Mouse (Mus musculus): ENCODE data around the gene Cd83.

Gene Cd83

DNA sequence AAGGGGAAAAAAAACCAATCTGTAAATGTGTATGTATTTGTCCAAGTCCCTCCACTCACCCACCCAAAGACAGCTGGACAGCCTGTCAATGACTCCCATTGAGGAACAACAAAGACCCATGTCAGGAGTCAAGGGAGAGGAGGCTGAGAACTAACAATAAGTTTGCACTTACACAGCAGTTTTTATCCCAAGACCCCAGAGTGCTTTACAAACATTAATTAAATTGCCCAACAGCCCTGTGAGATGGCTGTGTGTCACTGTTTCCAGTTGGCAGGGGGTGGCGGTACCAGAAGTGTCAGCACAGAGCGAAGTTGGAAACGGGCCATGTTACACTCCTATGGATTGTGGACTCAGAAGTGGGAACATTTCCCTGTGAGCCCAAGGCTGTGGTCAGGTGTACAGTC is 22.7 kb downstream of the Cd83 start:
- 65% methylated on average over 3 of the region's 3 CpGs for WGBS

DNA sequence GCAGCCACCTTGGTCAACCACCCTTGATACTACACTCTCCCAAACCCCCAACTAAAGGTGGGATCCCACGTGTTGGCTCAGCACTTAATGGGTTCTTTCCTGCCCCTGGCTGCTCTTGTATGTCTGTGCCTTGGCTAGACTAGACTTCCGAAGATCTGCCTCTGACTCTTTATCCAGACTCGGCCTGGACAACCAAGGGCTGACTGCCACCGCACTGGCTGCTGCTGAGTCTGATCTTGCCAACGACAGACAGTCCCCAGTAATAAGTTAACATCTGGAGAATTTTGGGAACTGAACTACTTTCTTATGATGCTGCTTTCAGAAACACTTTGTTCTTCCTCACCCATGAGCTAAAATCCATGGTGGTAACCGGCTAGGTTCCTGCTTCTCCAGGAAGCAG is 26.0 kb downstream of the Cd83 start:
- 85% methylated on average over 6 of the region's 6 CpGs for WGBS

DNA sequence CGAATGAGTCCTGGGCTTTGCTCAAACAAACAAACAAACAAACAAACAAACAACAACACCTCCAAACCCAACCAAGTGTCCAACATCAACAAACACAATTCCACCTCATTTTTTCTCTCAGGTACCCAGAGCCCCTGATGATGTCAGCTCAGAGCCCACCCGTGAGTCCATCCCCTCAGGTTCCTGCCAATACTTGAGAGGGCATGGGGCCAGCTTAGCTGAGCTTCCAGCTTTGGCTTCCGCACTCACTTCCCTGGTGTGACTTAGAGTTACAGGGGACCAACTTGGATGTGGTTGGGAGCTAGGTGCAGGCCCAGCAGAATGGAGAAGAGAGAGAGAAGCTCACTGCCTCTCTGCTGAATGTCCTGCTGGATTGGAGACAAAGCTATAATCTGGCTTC is 27.3 kb downstream of the Cd83 start:
- 93% methylated on average over 3 of the region's 3 CpGs for WGBS

DNA sequence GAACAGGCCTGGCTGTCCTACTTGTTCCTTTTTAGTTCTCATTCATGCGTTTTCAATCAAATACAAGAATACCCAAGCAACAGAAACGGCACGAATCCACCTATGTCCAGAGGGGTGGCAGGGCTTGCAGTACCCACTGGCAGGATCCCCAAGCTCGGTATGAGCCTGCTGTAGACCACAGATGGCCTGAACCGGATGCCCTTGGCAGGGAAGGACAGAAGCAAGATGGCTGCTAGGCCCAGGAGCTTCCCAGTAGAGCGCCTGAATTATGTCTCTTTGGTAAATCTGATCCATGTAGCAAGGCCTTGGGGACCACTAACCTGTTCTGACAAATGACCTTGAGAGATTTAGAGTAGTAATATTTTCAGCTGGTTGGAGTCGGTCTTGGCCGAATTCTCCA is 28.9 kb downstream of the Cd83 start:
- WGBS, result 81% methylated on average over 8 of the region's 8 CpGs

DNA sequence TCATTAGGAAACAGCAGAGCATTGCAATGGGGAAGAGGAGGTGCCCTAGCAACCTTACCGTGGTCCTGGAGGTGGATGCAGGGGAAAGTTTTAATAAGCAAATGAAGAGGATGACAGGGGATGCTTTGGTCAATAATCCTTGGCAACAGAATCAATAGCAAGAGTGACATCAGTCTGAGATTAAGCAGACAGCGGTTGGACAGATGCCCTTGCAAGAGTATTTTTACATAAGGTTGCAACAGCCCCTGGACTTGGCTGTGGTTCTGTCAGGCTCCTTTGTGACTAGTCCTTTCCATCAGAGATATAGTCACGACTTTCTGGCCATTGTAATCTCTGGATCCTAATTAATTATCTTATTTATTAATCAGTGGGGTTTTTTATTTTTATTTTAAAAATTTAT is 32.9 kb downstream of the Cd83 start:
- 88% methylated on average over 3 of the region's 3 CpGs for WGBS

DNA sequence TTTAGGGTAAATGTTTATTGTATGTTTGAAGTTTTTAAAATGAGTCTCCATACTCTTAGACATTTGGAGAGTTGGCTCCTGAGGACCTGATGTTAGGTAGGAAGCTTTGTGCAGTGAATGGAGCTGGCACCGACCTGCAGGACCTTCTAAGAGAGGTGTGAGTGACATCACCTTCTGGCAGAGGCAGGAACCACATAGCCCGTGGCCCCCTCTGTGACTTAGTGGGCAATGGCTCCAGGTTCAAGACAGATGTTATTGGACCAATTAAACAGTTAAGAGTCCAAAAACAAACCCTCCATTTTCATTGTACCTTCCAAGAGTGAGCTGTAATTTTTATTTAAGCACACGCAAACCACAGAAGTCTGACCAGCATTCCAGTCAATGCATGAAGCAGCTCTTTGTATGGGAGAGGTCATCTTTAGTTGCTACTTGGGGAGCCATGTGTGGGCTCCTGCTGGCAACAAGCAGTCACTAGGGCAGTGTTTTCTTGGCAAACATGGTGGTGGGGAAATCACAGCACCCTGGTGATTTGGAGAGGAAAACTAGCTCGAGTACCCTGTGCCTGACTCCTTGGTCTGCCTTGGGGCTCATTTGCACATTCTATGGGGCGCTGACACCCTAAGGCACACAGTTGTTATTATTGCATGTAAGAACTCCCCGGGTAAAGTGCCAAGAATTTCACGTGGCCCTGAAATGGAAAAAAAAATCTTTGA is 33.9 kb downstream of the Cd83 start:
- 74% methylated on average over 7 of the region's 7 CpGs for WGBS

DNA sequence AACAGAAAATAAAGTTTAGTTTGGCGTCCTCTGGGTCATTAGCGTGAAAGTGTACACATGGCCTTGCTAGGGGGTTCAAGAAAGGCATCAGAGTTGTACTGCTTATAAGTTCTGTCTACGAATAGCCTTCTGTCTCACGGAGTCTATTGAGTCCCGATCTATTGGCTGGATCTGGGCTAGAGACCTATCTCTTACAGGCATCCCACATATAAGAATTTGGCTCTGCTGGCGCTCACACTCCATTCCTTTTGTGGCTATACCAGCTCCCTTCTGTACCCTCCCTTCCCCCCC is 34.4 kb downstream of the Cd83 start:
- 89% methylated on average over 6 of the region's 6 CpGs for WGBS

DNA sequence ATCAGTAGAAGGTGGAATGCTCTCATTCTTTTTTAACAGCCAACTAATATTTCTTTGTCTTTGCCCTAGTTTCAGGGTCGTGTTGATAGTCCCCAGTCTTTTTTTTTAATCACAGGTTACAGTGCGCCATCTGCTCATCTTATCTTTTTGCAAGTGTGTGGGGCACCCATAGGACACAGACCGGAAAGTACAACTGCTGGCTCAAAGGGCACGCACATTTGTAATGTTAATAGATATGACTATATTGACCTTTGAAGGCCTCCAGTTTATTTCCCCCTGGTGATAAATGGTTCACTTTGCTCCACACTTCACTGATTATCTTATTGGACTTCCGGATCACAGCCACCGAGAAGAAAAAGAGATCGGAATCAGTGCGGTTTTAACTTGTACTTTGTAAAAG is 35.5 kb downstream of the Cd83 start:
- 95% methylated on average over 8 of the region's 8 CpGs for WGBS

DNA sequence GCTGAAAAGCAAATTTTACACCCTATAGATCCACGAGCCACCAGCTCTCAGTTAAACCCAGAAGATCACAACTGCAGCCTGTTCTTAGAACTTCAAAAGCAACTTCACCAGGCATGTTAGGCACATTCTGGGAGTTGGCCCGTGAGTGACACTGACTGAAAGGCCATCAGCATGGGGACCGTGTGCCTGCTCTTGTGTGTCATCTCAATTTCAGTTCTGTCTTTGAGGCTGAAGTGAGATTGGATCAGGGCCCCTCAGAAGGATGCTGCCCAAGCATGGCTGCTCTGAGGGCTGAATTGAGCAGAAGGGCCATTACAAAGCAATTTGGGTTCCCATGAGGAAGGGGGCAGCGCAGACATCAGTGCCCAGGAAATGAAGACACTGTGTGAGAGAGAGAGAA is 37.7 kb downstream of the Cd83 start:
- WGBS, result 90% methylated on average over 4 of the region's 4 CpGs

DNA sequence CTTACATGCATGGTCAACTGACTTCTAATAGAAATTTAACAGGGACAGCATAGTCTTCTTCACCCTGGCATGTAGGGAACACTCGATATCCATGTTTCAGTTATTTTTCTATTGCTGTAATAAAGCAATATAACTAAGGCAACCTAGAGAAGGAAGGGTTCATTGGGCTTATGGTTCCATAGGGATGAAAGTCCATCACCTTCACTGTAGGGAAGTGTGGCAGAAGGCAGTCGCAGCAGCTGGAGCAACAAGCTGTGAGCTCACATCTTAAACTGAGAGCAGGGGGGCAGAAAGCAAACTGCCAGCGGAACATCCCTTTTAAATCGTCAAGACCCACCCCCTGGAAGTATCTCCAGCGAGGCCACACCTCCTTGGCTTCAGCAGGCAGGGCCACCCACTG is 44.1 kb downstream of the Cd83 start:
- 77% methylated on average over 5 of the region's 5 CpGs for WGBS

DNA sequence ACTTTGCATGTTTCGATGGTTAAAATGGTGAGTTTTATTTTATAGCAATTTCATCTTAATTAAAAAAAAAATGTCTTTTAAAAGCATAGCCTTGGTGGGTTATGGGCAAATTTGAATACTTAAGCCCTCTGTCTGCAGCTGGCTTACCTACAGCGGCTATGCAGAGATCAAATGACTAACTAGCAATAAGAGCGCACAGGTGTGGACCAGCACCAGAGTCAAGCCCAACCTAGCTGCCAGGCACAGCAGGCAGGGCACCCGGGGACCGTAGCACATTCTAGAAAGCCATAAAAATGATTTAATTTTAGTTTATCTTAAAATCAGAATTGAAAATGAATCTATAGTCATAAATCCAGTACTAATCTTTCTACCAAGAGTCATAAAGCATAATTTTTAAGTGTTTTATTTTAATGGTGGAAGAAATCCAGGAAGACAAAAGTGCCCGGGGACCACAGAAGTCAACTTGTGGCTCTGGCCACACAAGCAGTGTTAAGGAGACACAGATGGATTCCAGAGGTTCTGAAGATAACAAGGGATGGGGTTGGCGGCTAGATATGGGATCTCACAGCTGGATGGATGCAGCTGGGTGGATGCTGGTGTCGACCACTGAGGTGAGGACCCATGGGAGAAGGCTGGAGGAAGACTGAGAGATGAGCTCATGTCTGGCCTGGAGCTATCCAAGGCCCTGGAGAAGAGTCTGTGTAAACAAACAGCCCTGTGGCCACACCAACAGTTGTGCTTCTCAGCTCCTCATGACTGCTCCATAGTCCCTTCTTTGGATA is 46.5 kb downstream of the Cd83 start:
- WGBS, result 83% methylated on average over 8 of the region's 8 CpGs

DNA sequence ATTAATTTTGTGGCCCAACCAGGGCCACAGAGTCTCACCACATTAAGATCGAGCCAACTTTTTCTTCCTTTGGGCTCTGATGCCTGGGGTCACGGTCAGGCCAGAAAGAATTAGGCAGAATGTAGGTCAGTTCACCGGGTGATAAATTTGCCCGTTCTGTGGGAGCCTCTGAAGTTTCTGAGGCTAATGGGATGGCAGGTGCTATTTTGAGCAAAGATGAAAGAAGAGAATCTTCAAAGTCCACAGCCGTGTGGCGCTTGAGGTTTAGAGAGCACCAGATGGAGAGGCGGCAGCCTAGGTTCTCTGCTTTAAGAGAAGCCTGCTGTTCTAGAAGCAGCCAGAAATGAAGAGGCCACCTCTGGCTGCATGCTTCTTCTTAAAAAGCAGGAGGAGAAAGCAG is 48.2 kb downstream of the Cd83 start:
- WGBS, result 65% methylated on average over 7 of the region's 7 CpGs

DNA sequence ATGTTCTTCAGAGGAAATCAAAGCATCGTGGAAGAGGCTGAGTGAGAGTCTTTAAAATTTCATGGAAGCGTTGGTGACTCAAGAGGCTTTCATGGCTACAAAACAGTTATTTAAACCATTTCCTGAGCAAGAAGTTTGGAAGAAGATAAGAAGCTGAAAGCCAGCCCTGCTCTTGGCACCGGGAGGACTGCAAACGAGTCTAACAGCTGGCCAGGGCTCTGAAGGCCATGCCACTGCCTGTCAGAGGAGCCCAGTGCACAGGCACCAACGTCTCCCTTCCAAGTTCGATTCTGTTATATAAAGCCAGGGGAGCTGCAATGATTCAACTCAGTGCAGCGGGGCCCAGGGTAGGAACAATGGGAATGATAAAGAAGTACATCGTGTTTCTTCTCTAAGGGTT is 51.8 kb downstream of the Cd83 start:
- 47% methylated on average over 8 of the region's 8 CpGs for WGBS

DNA sequence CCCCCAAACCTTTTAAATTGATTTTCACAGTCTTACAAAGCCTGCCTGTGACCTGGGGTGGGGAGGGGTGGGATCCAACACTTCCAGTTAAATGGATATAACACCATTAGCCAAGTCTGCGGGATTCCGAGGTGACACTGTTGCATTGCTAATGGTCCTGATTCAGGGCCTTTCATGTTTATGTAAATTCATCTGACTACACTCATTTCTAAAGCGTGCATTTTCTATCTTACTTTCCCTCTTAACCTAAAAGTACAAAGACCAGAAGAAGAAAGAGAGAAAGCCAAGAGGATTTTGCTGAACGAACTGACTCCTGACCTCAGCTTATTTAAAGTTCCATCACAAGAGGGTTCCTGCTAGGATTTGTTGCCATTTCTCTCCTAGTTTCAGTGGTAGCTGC is 53.2 kb downstream of the Cd83 start:
- 72% methylated on average over 4 of the region's 4 CpGs for WGBS

DNA sequence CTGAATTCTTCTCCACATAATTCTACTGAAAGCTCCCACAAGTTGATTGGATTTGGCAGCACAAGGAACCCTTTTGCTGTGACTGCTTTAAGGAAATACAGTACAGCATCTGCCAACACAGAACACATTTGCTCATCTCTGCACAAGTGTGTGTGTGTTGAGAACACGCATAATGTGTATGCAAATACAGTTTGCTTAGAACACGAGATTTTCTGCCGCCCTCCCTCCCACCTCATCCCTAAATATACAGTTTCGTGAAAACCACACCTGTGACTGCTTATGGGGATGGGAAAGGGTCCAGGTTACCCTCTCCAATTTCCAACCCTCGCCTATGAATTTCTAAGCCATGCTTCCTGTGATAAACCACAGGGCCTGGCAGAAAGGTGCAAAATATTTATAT is 60.6 kb downstream of the Cd83 start:
- WGBS, result 48% methylated on average over 5 of the region's 5 CpGs

DNA sequence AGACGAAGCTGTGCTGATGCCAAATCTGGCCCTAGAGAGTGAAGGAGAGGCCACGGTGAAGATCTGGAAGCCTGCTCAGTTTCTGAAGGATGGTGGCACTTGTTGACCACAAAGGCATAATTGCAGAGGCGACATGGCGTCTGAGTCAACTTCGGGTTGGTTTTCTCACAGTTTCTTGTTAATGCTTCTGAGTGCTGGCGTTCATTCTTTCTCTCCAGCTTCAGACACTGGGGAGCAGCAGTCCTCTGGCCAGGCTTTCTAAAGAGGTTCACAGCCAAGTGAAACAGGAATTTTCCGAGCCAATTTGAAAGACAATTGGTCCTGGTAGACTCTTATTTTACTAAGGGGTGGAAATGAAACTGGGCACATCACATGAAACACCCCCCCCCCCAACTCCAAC is 62.6 kb downstream of the Cd83 start:
- WGBS, result 63% methylated on average over 7 of the region's 7 CpGs

DNA sequence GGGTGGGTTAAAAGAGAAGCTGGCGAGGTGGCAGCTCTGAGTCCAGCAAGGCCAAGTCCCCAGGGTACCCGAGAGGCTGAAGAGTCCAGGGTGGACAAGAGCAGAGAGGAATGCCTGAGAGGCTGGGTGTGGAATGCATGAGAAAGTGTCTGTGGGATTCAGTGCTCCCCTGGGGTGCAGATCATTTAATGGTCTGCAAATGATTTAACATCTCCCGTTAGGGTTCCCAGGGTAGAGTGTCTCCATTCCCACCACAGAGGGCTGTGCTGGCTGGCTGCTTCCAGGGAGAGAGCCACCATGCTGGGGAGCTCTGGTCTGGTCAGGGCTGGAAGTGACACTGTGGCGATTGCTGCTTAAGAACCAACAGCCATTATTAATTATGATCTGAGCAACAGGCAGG is 65.2 kb downstream of the Cd83 start:
- WGBS, result 81% methylated on average over 4 of the region's 4 CpGs

DNA sequence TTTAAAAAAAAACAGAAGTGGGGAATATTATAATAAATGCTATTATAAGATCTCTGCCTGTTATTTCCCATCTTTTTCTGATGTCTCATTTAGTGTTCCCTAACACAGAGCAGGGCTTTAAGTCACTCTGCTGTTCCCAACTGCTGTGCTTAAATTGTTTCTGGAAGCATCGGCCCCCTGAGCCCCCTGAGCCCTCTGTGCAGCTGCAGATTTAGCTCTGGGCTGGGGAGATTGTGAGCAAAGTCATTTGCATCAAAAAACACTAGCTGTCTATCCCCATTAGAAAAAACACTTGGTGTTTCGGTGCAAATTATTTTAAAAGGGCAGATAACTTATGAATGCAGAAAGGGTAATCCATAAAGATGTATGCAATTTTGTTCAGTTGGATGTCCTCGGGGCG is 66.5 kb downstream of the Cd83 start:
- WGBS, result 83% methylated on average over 4 of the region's 4 CpGs

Measured in cerebral cortex, adult 2 months (tissue).